Mouse (Mus musculus) MN1 (cell line): Measurements from ENCODE around the gene Zfp426.

Experiments
- DNase-seq: peaks from one replicate; pipeline ENCODE4 v3.0.0-alpha.2; 2016; ENCODE audit warnings: low spot score

Zfp426 gene

GRCm38 (mm10) chr9:20492527-20493233, at the start of gene Zfp426:
Zfp426 (minus strand) TSS chr9:20492746.
- DNase-seq: peak; percentile 83

DNA sequence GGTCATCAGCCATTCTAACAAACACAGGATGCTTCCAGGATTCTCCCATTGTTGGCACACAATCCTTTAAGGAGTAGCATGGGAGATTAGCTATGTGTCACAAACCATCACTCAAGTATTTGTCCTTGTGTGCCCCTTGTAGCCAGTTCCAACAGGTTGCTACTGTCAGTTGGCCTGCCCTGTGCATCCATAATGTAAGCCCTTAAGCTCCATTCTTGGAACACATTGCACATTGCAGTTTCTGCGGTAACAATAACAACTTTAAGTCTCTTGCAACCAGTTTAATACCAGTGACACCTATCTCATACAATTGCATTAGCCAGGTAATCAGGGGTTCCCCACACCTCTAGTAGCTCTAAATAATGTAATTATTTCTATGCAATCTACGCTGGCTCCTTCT, 44.1 kb upstream of the Zfp426 start:
- DNase-seq: no peak

GRCm38 (mm10) chr9:20534326-20534926, 41.9 kb upstream of the Zfp426 start:
- DNase-seq: no peak

GRCm38 (mm10) chr9:20521306-20521957, 28.9 kb upstream of the Zfp426 start, which contains the start of gene Zfp266:
Zfp266 (minus strand) TSS chr9:20521417.
- peak; percentile 82 for DNase-seq

GRCm38 (mm10) chr9:20520531-20521210, 28.1 kb upstream of the Zfp426 start:
- peak; percentile 9 for DNase-seq

DNA sequence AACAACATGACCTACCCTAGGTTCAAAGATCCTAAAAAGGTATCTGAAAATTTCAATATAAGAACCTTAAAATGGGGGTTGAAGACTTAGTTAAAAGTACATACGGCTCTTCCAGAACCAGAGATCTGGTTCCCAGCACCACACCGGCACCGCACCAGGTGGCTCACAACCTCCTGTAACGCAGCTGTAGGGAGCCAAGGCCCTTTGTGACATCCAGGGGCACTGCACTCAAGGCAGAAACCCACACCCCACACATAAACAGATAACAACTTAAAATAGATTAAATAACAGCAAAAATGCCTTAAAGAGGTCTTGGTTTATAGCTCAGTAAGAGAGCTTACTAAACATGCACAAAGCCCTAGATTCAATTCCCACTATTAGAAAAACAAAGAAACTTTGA, 27.4 kb upstream of the Zfp426 start:
- DNase-seq: no peak

DNA sequence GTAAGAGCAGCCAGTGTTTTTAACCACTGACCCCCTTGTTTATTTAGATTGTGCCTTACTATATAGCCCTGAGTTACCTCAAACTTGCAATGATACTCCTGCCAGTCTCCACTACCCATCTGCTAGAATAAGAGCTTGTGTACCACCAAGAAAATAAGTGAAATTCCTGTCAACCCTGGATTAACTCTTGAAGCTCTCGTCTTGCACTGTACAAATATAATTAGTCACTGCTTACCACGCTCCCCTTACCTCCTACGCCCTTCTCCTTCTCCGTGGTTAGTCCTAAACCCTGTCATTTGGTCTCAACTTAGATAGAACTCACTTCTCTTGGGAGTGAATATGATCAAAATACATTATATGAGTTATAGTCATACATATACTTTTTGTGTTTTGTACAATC, 26.2 kb upstream of the Zfp426 start:
- DNase-seq: no peak

DNA sequence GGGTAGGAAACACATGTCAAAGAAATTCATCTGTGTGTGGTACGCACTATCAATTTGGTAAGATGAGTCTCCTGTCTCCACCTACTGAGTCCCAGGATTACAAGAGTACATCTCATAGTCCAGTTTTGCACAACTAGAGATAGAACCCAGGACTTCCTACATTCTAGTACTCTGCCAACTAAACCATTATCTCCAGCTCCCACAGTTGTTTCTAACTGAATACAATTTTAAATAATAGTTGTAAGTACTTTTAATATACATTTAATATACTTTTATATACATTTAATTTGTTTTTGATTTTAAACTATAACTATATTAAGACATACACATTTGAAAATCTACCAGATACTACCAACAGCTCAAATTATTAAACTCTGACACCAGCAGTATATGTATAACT, 25.2 kb upstream of the Zfp426 start:
- no peak for DNase-seq

GRCm38 (mm10) chr9:20514016-20514415, 21.5 kb upstream of the Zfp426 start:
- no peak for DNase-seq

DNA sequence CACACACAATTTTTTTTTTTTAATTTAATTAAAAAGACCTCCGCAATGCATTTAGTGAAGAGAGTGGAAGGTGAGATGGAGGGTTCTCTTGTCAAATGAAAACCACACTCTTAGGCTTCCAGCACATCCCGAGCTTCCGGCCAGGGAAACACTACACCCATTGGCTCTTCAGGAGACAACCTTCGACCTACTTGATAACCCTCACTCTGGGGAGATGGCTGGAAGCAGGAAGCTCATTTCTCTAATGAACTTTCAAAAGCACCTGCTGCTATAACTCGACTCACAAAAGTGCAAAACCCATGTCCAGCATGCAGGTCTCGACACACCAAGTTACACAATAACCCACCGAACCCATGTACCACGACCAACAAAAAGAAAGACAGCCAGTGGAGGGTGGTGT, 20.2 kb upstream of the Zfp426 start:
- no peak for DNase-seq

DNA sequence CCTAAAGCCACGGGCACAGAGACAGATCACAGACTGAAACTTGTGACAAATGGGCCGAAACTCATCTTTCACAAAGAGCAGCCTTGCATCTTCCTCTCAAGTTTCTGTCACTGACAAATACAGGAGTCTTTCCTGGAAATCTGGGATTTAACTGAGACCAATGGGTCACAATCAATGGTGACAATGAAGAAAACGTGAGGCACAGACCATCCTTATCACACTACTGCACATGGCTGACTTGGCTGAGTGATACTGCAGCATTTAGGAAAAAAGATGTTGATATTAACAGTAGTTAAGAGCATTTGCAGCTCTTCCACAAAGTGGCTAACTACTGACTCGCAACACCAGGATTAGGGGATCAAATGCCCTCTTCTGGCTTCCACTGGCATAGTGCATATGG, 19.1 kb upstream of the Zfp426 start:
- DNase-seq: no peak

DNA sequence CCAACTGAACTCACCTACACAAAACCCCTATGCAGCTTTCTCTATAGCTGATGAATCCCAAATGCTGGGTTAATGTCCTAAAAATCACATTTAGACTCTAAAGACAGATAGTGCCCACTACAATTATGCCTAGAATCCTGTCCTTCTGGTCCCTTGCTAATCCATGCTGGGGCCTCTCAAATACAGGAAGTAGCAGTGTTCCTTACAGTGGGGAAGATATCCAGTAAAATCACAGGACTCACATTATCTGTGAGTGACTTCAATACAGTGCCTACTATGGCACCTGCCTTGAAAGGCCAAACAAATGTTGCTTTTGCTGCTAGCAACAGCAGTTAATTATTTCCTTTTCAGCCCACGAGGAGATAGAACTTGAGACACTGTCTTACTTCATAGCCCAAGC, 17.8 kb upstream of the Zfp426 start:
- no peak for DNase-seq

- DNase-seq: no peak
Measured at GRCm38 (mm10) chr9:20509676-20510075, 17.1 kb upstream of the Zfp426 start.

DNA sequence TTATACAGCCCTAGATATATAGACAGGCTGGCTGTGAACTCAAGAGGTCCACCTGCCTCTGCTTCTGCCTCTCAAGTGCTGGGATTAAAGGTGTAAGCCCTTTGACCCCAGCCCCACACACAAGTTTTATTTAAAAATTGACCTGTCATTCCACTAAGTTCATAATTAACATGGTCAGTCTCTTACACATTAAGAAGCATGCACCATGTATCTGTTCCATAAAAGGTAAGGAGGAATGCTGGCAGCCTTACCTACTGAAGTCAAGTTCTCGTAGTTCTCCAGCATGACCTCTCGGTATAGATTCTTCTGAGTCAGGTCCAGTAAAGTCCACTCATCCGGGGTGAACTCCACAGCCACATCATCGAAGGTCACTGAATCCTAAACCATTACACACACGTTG, 12.3 kb upstream of the Zfp426 start:
- DNase-seq: no peak

- DNase-seq: peak; percentile 44
Measured at GRCm38 (mm10) chr9:20493281-20493680, 735 bp upstream of the Zfp426 start.

DNA sequence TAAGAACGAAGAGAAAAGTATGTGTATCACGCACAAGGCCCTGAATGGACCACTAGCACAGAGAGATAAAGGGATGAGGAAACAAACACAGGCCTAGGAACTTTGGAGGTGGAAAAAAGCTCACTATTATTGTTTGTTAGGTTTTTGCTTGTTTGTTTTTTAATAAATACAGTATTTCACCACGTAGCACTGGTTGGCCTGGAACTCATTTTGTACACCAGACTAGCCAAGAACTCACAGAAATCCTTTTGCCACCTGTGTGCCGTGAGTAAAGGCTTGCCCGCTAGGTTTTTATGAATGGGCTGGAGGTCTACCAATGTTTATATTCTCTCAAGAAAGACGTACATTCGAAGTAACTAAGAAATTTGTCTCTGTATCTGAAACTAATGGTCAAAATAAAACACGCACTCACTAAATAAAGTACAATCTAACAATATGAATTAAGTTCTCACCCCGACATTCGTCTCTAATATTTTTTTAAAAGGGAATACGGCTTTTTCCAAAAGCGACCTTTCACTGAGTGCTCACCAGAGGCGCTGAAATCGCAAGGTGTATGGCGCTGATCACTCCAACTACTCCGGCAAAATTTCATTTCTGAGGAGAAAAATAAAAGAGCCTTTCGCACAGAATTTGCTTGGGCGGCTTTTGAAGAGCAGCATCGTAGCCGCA, 554 bp downstream of the Zfp426 start:
- peak; percentile 6 for DNase-seq

DNA sequence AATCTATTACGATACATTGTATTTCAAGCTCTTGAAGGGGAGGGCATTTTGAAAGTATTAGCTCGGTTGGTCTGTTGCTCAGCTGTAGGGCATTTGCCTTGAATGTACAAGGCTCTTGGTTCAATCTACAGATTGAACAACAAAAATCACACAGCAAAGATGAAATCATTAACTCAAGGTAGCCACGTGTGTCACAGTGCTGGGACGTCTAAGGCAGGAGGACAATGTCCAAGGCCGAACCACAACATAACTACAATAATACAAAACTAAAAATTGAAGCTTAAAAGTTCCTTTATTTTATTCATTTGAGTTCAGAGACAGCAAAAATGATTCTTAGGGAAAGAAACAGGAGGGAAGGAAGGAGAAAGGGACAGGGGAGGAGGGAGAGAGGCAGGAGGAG, 3.0 kb downstream of the Zfp426 start:
- DNase-seq: no peak

DNA sequence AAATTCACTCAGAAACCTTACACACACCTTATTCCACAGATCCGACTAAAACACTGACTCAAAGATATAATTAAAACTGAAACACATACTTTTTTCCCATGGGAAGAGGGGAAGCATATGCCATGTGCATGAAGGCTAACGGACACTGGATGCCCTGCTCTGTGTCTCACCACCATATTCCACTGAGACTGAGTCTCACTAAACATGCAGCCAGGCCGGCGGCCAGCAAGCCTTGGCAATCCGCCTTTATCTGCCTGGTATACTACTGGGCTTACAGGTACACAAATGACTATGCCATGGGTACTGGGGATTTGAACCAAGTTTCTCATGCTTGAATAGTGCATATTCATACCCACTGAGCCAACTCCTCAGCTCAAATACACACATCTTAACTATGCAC, 13.2 kb downstream of the Zfp426 start:
- DNase-seq: no peak

DNA sequence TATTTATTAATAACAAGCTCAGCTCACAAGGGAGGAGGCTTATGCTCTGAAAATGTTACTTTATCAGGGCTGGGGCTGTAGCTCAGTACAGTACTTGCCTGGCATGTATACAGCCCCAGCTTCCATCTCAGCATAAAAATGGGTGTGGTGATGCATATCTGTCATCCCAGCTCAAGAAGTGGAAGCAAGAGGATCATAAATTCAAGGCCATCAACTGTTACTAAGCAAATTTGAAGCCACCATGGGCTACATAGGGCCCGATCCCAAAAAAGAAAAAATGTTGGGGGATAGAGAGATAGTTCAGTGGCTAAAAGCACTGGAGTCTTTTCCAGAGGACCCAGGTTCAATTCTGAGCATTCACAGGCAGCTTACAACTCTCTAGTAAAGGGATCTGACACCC, 15.9 kb downstream of the Zfp426 start:
- DNase-seq: no peak

- peak; percentile 55 for DNase-seq
Measured at GRCm38 (mm10) chr9:20466761-20467442, 25.6 kb downstream of the Zfp426 start.
